Mouse (Mus musculus): Measurements from ENCODE around the gene Zfp940. TPM values are rescaled to one million over a fixed set of nuclear protein-coding genes. Genes with fewer than 3 reads are reported as not detected.

The Zfp940 gene
- polyA plus RNA-seq, 1 experiment: 1.4 TPM

- Histone ChIP-seq H3K4me3 (ENCODE audit: insufficient read depth, low read length) (peak overlapping the region; percentile 81), H3K27ac (ENCODE audit: insufficient read depth, low read depth, low read length) (no peak overlapping the region), H3K4me1 (ENCODE audit: control insufficient read depth, insufficient read depth, low read length) (no peaks in the 10 kb centered on the region)
- no peak for TF ChIP-seq CTCF (IDR thresholded peaks at IDR 0.05; ENCODE audit: low read depth, low read length)
- no peak for TF ChIP-seq POLR2A (IDR thresholded peaks at IDR 0.05; ENCODE audit: borderline replicate concordance, low read depth, low read length)
Measured at GRCm38 (mm10) chr7:29852831-29853218, 644 bp downstream of the Zfp940 start.

GRCm38 (mm10) chr7:29844616-29845015 is 8.9 kb downstream of the Zfp940 start:
- no peak overlapping the region for H3K4me3 ChIP-seq (ENCODE audit: insufficient read depth, low read length)
- no peak overlapping the region for H3K27ac ChIP-seq (ENCODE audit: insufficient read depth, low read depth, low read length)
- no peak for TF ChIP-seq CTCF (IDR thresholded peaks at IDR 0.05; ENCODE audit: low read depth, low read length)
- no peak for TF ChIP-seq POLR2A (IDR thresholded peaks at IDR 0.05; ENCODE audit: borderline replicate concordance, low read depth, low read length)
- no peaks in the 10 kb centered on the region for H3K4me1 ChIP-seq (ENCODE audit: control insufficient read depth, insufficient read depth, low read length)

- TF ChIP-seq CTCF (IDR thresholded peaks at IDR 0.05; ENCODE audit: low read depth, low read length): no peak
- no peak for TF ChIP-seq POLR2A (IDR thresholded peaks at IDR 0.05; ENCODE audit: borderline replicate concordance, low read depth, low read length)
- no peaks in the 10 kb centered on the region for H3K4me1 ChIP-seq (ENCODE audit: control insufficient read depth, insufficient read depth, low read length)
- no peak overlapping the region for H3K4me3 ChIP-seq (ENCODE audit: insufficient read depth, low read length)
- no peak overlapping the region for H3K27ac ChIP-seq (ENCODE audit: insufficient read depth, low read depth, low read length)
Measured at GRCm38 (mm10) chr7:29842105-29842504, 11.4 kb downstream of the Zfp940 start.

- H3K4me3 ChIP-seq (ENCODE audit: insufficient read depth, low read length): no peak overlapping the region
- H3K4me1 ChIP-seq (ENCODE audit: control insufficient read depth, insufficient read depth, low read length): no peaks in the 10 kb centered on the region
- H3K27ac ChIP-seq (ENCODE audit: insufficient read depth, low read depth, low read length): no peak overlapping the region
- TF ChIP-seq POLR2A (IDR thresholded peaks at IDR 0.05; ENCODE audit: borderline replicate concordance, low read depth, low read length) (no peak), CTCF (IDR thresholded peaks at IDR 0.05; ENCODE audit: low read depth, low read length) (no peak)
Measured at GRCm38 (mm10) chr7:29839256-29839655, 14.2 kb downstream of the Zfp940 start.

GRCm38 (mm10) chr7:29836816-29837215 is 16.7 kb downstream of the Zfp940 start:
- Histone ChIP-seq H3K4me3 (ENCODE audit: insufficient read depth, low read length) (no peak overlapping the region), H3K27ac (ENCODE audit: insufficient read depth, low read depth, low read length) (no peak overlapping the region), H3K4me1 (ENCODE audit: control insufficient read depth, insufficient read depth, low read length) (no peaks in the 10 kb centered on the region)
- TF ChIP-seq POLR2A (IDR thresholded peaks at IDR 0.05; ENCODE audit: borderline replicate concordance, low read depth, low read length): no peak
- no peak for TF ChIP-seq CTCF (IDR thresholded peaks at IDR 0.05; ENCODE audit: low read depth, low read length)

GRCm38 (mm10) chr7:29829804-29830203 is 23.7 kb downstream of the Zfp940 start:
- TF ChIP-seq POLR2A (IDR thresholded peaks at IDR 0.05; ENCODE audit: borderline replicate concordance, low read depth, low read length): no peak
- no peak for TF ChIP-seq CTCF (IDR thresholded peaks at IDR 0.05; ENCODE audit: low read depth, low read length)
- no peaks in the 10 kb centered on the region for H3K4me1 ChIP-seq (ENCODE audit: control insufficient read depth, insufficient read depth, low read length)
- H3K27ac ChIP-seq (ENCODE audit: insufficient read depth, low read depth, low read length): no peak overlapping the region
- H3K4me3 ChIP-seq (ENCODE audit: insufficient read depth, low read length): no peak overlapping the region

- Histone ChIP-seq H3K27ac (ENCODE audit: insufficient read depth, low read depth, low read length) (no peak overlapping the region), H3K4me1 (ENCODE audit: control insufficient read depth, insufficient read depth, low read length) (no peaks in the 10 kb centered on the region), H3K4me3 (ENCODE audit: insufficient read depth, low read length) (no peak overlapping the region)
- TF ChIP-seq POLR2A (IDR thresholded peaks at IDR 0.05; ENCODE audit: borderline replicate concordance, low read depth, low read length) (no peak), CTCF (IDR thresholded peaks at IDR 0.05; ENCODE audit: low read depth, low read length) (no peak)
Measured at GRCm38 (mm10) chr7:29828001-29828400, 25.5 kb downstream of the Zfp940 start.

- H3K27ac ChIP-seq (ENCODE audit: insufficient read depth, low read depth, low read length): no peak overlapping the region
- H3K4me1 ChIP-seq (ENCODE audit: control insufficient read depth, insufficient read depth, low read length): peaks cover 20% of the 10 kb centered on the region
- H3K4me3 ChIP-seq (ENCODE audit: insufficient read depth, low read length): peak overlapping the region; percentile 75
- TF ChIP-seq POLR2A (IDR thresholded peaks at IDR 0.05; ENCODE audit: borderline replicate concordance, low read depth, low read length) (no peak), CTCF (IDR thresholded peaks at IDR 0.05; ENCODE audit: low read depth, low read length) (no peak)
Measured at GRCm38 (mm10) chr7:29818619-29819254, 34.7 kb downstream of the Zfp940 start.

- Histone ChIP-seq H3K4me3 (ENCODE audit: insufficient read depth, low read length) (peak within 1 kb of the TSS; percentile 95), H3K27ac (ENCODE audit: insufficient read depth, low read depth, low read length) (peak within 1 kb of the TSS; percentile 91), H3K4me1 (ENCODE audit: control insufficient read depth, insufficient read depth, low read length) (peaks cover 20% of the 10 kb centered on the region)
- TF ChIP-seq POLR2A (IDR thresholded peaks at IDR 0.05; ENCODE audit: borderline replicate concordance, low read depth, low read length): peak; percentile 68; the same call in 1 of the 2 replicates
- TF ChIP-seq CTCF (IDR thresholded peaks at IDR 0.05; ENCODE audit: low read depth, low read length): 0 out of 2 replicates have a peak, but pooled peaks have one; percentile 0
Measured at GRCm38 (mm10) chr7:29815910-29816429, 37.5 kb downstream of the Zfp940 start, which contains the start of gene Zfp790. Zfp790 (plus strand) TSS chr7:29816114.

- peak overlapping the region; percentile 95 for H3K4me3 ChIP-seq (ENCODE audit: insufficient read depth, low read length)
- no peak for TF ChIP-seq CTCF (IDR thresholded peaks at IDR 0.05; ENCODE audit: low read depth, low read length)
- no peak for TF ChIP-seq POLR2A (IDR thresholded peaks at IDR 0.05; ENCODE audit: borderline replicate concordance, low read depth, low read length)
- H3K4me1 ChIP-seq (ENCODE audit: control insufficient read depth, insufficient read depth, low read length): peaks cover 20% of the 10 kb centered on the region
- H3K27ac ChIP-seq (ENCODE audit: insufficient read depth, low read depth, low read length): peak overlapping the region; percentile 58
Measured at GRCm38 (mm10) chr7:29815061-29815784, 38.2 kb downstream of the Zfp940 start.

Data from bone marrow macrophage, adult 2 months (primary cell).